Mouse (Mus musculus) lung, adult 2 months (tissue): ENCODE measurements around the gene Arhgef7.

ENCODE experiments used
- CTCF ChIP-seq: fragments of 200-500 bp; IDR thresholded peaks from 2 replicates; pipeline ENCODE4 v1.5.1; 2011; ENCODE audit warnings: mild to moderate bottlenecking, low read length, control low read depth; ENCODE audit not compliant: insufficient read depth
- POLR2A ChIP-seq: fragments of 200-500 bp; IDR thresholded peaks from 2 replicates; pipeline ENCODE4 v1.6.1; 2011; ENCODE audit warnings: low read depth, mild to moderate bottlenecking, control low read depth, low read length, borderline replicate concordance; ENCODE audit errors: extremely low read depth

GRCm38 (mm10) chr8:11754723-11755122 lies 27.2 kb downstream of the Arhgef7 start:
- TF ChIP-seq POLR2A (no peak), CTCF (no peak)
